Mouse (Mus musculus) liver, adult 2 months (tissue): ENCODE data around the gene Insrr. TPM values are rescaled to one million over a fixed set of nuclear protein-coding genes. Genes with fewer than 3 reads are reported as not detected.

Experiments used
- DNase-seq: peaks from one replicate; pipeline ENCODE4 v3.0.0-alpha.2; 2011; ENCODE audit warnings: low read depth, low spot score; ENCODE audit errors: extremely low read depth
- H3K27ac ChIP-seq: fragments of 200-500 bp; replicated peaks from 2 replicates; pipeline ENCODE4 v1.5.1; 2012; ENCODE audit warnings: low read depth, mild to moderate bottlenecking, control low read depth, inconsistent platforms, low read length; ENCODE audit not compliant: insufficient read depth
- H3K27me3 ChIP-seq: fragments of 200-500 bp; 2 replicates; pipeline ENCODE4 v1.6.1; 2012; ENCODE audit warnings: mild to moderate bottlenecking, moderate library complexity, low read length, inconsistent platforms; ENCODE audit not compliant: control insufficient read depth, insufficient read depth
- H3K36me3 ChIP-seq: fragments of 200-500 bp; 2 replicates; pipeline ENCODE4 v1.6.1; 2012; ENCODE audit warnings: low read length, inconsistent platforms; ENCODE audit not compliant: control insufficient read depth, insufficient read depth
- H3K4me1 ChIP-seq: fragments of 200-500 bp; 2 replicates; pipeline ENCODE4 v1.6.1; 2011; ENCODE audit warnings: low read length; ENCODE audit not compliant: control insufficient read depth, insufficient read depth
- H3K4me3 ChIP-seq: fragments of 200-500 bp; 2 replicates; pipeline ENCODE4 v1.5.1; 2011; ENCODE audit warnings: low read depth, mild to moderate bottlenecking, control low read depth, low read length, moderate library complexity; ENCODE audit not compliant: insufficient read depth
- H3K79me2 ChIP-seq: fragments of 200-500 bp; 2 replicates; pipeline ENCODE4 v1.6.1; 2012; ENCODE audit warnings: inconsistent platforms, mild to moderate bottlenecking, low read length, moderate library complexity; ENCODE audit not compliant: control insufficient read depth, insufficient read depth
- H3K9ac ChIP-seq: fragments of 200-500 bp; 2 replicates; pipeline ENCODE4 v1.6.1; 2012; ENCODE audit warnings: low read depth, mild to moderate bottlenecking, control low read depth, inconsistent platforms, low read length
- CTCF ChIP-seq: fragments of 200-500 bp; IDR thresholded peaks from 2 replicates; pipeline ENCODE4 v1.5.1; 2011; ENCODE audit warnings: low read depth, low read length, control low read depth
- POLR2A ChIP-seq: fragments of 200-500 bp; IDR thresholded peaks from 2 replicates; pipeline ENCODE4 v1.6.1; 2011; ENCODE audit warnings: low read length, control low read depth; ENCODE audit not compliant: insufficient read depth; ENCODE audit errors: extremely low read depth
- WGBS: fragments of 180-500 bp; shearing (Covaris S2); methylation state at CpG from one replicate; pipeline ENCODE4 v1.1.7; 2018; 5-methylcytosine and 5-hydroxymethylcytosine counted together
- polyA plus RNA-seq: library from polyadenylated mRNA; depleted of rRNA; stranded (reverse); fragments of >200 nt; gene quantifications from 2 replicates; pipeline ENCODE4 v1.2.3, GENCODE M21; 2012
- total RNA-seq: library from RNA; depleted of rRNA; stranded (reverse); fragments of >200 nt; gene quantifications from 2 replicates; pipeline ENCODE4 v1.2.3, GENCODE M21; 2014

Insrr gene
- total and polyA plus RNA-seq, 2 experiments = 0.02 TPM; not detected in 1

- Histone ChIP-seq H3K9ac (0 out of 2 replicates have a peak overlapping the region, but pooled peaks have one; percentile 18), H3K79me2 (no peaks in the 10 kb centered on the region), H3K36me3 (no peaks in the 10 kb centered on the region), H3K4me3 (no peak overlapping the region), H3K4me1 (peaks cover 2% of the 10 kb centered on the region; the same call in 1 of the 2 replicates), H3K27ac (no peak overlapping the region), H3K27me3 (no peaks in the 10 kb centered on the region)
- TF ChIP-seq CTCF (peak; percentile 95), POLR2A (no peak)
- WGBS = 10% methylated on average over 24 of the region's 24 CpGs
- peak; percentile 18 for DNase-seq
Measured at GRCm38 (mm10) chr3:87755964-87756363, 40.8 kb upstream of the Insrr start.

DNA sequence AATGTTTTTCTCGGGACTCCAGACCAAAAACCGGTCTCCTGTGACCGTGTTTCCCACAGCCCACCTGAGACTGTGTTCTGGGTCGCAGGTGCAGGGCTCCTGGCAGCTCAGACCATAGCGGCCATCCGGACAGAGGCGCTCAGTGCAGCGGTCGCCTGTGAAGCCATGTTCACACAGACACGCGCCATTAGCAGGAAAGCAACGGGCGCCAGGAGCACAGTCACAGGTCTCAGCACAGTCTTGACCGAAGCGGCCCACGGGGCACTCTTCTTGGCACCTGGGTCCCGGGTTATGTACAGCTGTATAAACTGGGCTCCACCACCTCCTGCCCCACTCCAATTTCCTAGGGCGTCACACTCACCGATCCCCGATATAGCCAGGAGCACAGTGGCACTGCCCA lies 40.3 kb upstream of the Insrr start:
- 63% methylated on average over 20 of the region's 20 CpGs for WGBS
- Histone ChIP-seq H3K27ac (no peak overlapping the region), H3K9ac (no peak overlapping the region), H3K27me3 (no peaks in the 10 kb centered on the region), H3K79me2 (no peaks in the 10 kb centered on the region), H3K36me3 (no peaks in the 10 kb centered on the region), H3K4me1 (peaks cover 2% of the 10 kb centered on the region; the same call in 1 of the 2 replicates), H3K4me3 (no peak overlapping the region)
- TF ChIP-seq CTCF (no peak), POLR2A (no peak)
- no peak for DNase-seq

DNA sequence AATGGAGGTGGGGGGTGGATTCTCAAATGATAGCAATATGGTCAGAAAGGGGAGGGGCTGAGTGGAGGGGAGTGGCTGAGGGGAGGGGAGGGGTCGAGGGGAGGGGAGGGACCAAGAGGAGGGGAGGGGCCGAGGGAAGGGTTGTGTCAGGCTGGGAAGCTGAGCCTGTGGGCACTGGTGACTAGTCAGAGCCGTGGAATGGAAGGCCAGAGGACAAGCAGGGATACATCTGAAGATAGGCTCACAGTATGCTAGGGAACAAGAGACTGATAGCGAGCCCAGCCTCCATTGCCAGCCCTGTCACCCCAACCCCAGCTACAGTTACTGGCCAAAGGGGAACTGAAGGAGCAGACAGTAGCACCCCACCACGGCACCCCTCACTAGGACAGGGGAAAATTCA lies 38.1 kb upstream of the Insrr start:
- H3K79me2 ChIP-seq = no peaks in the 10 kb centered on the region

DNA sequence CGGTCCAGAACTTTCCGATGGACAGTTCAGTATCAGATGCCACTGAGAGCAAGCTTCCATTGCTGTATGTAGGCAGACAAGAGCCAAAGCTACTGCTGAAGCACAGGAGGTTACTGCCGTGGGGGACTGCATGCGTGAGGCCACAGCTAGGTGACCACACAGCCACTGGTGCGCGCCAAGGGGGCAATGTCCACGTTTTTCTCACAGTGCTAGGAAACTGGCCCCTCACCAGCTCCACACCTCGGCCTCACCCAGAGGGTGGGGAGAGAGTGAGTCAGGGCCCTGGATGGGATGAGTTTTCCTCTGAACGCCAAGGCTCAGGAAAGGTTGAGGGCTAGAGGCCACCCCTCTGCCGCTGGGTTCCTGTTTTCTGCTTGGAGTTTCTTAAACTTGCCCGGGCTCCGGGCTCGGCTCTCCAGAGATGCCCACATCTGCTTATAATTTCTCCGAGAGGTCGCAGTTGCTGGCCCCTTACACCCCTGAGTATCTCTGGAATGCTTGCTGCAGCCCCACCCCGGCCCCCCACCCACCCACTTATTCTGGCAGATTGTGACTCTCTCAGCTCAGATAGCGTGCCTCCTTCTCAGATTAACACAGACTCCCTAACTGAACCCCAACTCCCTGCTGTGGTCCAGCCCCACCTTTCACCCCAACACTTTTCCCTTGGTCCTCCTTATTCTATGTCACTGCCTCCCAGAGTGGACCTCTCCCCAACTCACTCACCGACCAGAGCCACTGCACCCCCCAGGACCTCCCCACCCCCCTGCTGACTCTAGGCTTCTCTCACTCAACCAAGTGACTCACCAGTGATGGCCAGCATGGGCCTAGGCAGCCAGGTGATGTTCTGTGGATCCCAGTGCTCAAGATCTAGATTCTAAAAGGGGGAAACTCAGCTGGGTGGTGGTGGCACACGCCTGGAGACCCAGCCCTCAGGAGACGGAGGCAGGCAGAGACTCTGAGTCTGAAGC lies 35.1 kb upstream of the Insrr start:
- no peaks in the 10 kb centered on the region for H3K36me3 ChIP-seq
- no peaks in the 10 kb centered on the region for H3K4me1 ChIP-seq
- 53% methylated on average over 20 of the region's 20 CpGs for WGBS
- no peaks in the 10 kb centered on the region for H3K27me3 ChIP-seq
- TF ChIP-seq CTCF (no peak), POLR2A (no peak)
- 0 out of 2 replicates have a peak, but pooled peaks cover under 1% of the 10 kb centered on the region for H3K79me2 ChIP-seq
- H3K9ac ChIP-seq = no peak overlapping the region
- no peak overlapping the region for H3K27ac ChIP-seq
- DNase-seq = no peak
- H3K4me3 ChIP-seq = no peak overlapping the region

More for the DNA sequence above, 38.1 kb upstream of the Insrr start:
- Histone ChIP-seq H3K4me3 (no peak overlapping the region), H3K4me1 (peaks cover 2% of the 10 kb centered on the region; the same call in 1 of the 2 replicates), H3K9ac (no peak overlapping the region), H3K27ac (no peak overlapping the region), H3K36me3 (no peaks in the 10 kb centered on the region), H3K27me3 (no peaks in the 10 kb centered on the region)
- WGBS = 63% methylated on average over 4 of the region's 5 CpGs
- no peak for DNase-seq
- TF ChIP-seq CTCF (no peak), POLR2A (no peak)

- no peak for TF ChIP-seq POLR2A
- no peak for TF ChIP-seq CTCF
- Histone ChIP-seq H3K36me3 (no peaks in the 10 kb centered on the region), H3K4me1 (no peaks in the 10 kb centered on the region), H3K4me3 (no peak overlapping the region), H3K79me2 (0 out of 2 replicates have a peak, but pooled peaks cover 4% of the 10 kb centered on the region), H3K9ac (no peak overlapping the region), H3K27me3 (no peaks in the 10 kb centered on the region), H3K27ac (no peak overlapping the region)
- no peak for DNase-seq
- WGBS = 77% methylated on average over 4 of the region's 4 CpGs
Measured at GRCm38 (mm10) chr3:87763202-87763601, 33.5 kb upstream of the Insrr start.

DNA sequence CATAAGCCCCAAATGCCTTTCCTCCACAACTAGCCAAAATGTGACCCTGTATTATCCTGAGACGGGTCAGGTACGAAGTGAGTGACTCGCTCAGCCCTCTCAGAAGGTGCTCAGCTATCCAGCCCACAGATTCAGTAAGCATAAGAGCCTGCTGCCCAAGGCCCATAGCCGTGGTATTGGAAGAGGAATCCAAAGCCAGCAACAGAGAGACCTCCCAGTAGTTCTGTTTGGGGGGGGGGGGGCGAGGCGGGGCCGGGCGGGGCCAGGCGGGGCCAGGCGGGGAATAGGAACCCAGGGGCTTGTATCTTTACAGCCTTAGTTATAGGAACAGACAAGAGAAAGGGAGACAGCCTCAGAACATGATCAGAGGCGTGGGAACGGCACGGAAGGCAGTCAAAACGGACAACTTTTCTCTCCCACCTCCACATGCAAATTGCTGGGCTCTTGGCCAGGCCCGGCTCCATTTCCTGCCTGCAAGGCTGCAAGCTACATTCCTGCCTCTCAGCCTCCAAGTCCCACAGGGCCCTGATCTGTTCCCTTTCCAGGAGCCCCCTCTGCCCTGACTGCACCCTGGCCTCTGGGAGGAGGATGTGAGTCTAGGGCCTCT lies 33.0 kb upstream of the Insrr start:
- H3K4me1 ChIP-seq = no peaks in the 10 kb centered on the region
- peak; percentile 14 for DNase-seq
- 0 out of 2 replicates have a peak, but pooled peaks cover 4% of the 10 kb centered on the region for H3K79me2 ChIP-seq
- WGBS = 42% methylated on average over 15 of the region's 15 CpGs
- TF ChIP-seq POLR2A = no peak
- no peak for TF ChIP-seq CTCF
- H3K27ac ChIP-seq = peak overlapping the region; percentile 85
- H3K36me3 ChIP-seq = no peaks in the 10 kb centered on the region
- no peaks in the 10 kb centered on the region for H3K27me3 ChIP-seq
- no peak overlapping the region; the same call in 1 of the 2 replicates for H3K4me3 ChIP-seq
- peak overlapping the region; percentile 23 for H3K9ac ChIP-seq
